Comparison of ENCODE assay signal across 8 mouse cellular contexts in the genomic region with DNA sequence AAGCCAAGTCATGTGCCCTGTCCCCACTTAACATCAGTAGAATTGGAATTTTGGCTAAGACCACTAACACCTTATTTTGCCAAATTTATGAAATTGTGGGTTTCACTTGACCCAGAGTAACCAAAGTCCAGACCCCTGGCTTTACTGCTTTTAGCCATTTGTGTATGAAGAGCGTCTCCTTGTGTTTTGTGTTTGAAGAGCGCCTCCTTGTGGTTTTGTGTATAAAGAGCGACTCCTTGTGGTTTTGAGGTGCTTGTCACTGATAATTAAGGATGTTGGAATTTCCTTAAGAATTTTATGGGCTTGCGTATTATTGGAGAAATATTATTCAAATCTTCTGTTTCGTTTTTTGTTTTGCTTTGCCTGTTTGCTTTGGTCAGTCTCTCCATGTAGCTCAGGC. TPM values are rescaled to one million over a fixed set of nuclear protein-coding genes. Genes with fewer than 3 reads are reported as not detected.
DNase-seq lines count a peak whose midpoint lies in the region; ATAC-seq lines count a peak whose summit lies in the region.

No protein-coding gene starts in this region.

- intact Hi-C loops in gastrocnemius, postnatal 14 days (cut with DNase I; ENCODE audit: low total_unique reads) = loop anchor here (2.0 kb wide), 1 partner anchor 69 kb away; no protein-coding TSS in a partner anchor

- peak; percentile 33 for DNase-seq in heart, adult 11 months
- no peak for DNase-seq in heart, adult 9 months (ENCODE audit: low spot score in 2 of 2)
- DNase-seq in ovary, postnatal 14 days (ENCODE audit: low spot score) = peak; percentile 35
- DNase-seq in ovary, postnatal 36 days (ENCODE audit: low spot score) = no peak
- DNase-seq in retina, postnatal 1 day = peak; percentile 76
- DNase-seq in gastrocnemius, postnatal 14 days = no peak
- no peak for DNase-seq in testis, postnatal 14 days (ENCODE audit: low spot score)

- ATAC-seq in erythroblast, adult 5-6 weeks (replicated peaks; ENCODE audit: low FRiP score, poor library complexity, severe bottlenecking) = 0 out of 2 replicates have a peak, but pooled peaks have one; percentile 54

RNA-seq across cellular contexts. Expression of a gene that starts 11.0 kb away (rescaled TPM):
- total RNA-seq in erythroblast, adult 5-6 weeks (2015; ENCODE audit: low replicate concordance) = 13.3 and 22.2 TPM in 2 replicates
- total RNA-seq in erythroblast, adult 5-6 weeks (2017; ENCODE audit: low replicate concordance) = 8.9 and 11.3 TPM in 2 replicates
- total RNA-seq in gastrocnemius, postnatal 14 days (2021) = 10 to 100 TPM; 23.4 to 26.2 TPM

Comparison
In these comparisons a context has a peak if more than half of its experiments do, and no peak if none do; other contexts are left out.
1. DNase-seq: peak in heart, adult 11 months (single experiment), ovary, postnatal 14 days (single experiment) and retina, postnatal 1 day (single experiment); none in heart, adult 9 months (0 of 2), ovary, postnatal 36 days (single experiment), gastrocnemius, postnatal 14 days (single experiment) and testis, postnatal 14 days (single experiment).